Mouse (Mus musculus): ENCODE measurements at regions not wholly inside any gene's neighbourhood (a gene's known extent, or its start where the extent isn't known, plus 50 kb on each side); places are given as distances from the start of the nearest gene placed in this dataset.

GRCm38 (mm10) chr11:24843839-24844738 is 766.2 kb downstream of the Bcl11a start:
- no peak for DNase-seq

DNA sequence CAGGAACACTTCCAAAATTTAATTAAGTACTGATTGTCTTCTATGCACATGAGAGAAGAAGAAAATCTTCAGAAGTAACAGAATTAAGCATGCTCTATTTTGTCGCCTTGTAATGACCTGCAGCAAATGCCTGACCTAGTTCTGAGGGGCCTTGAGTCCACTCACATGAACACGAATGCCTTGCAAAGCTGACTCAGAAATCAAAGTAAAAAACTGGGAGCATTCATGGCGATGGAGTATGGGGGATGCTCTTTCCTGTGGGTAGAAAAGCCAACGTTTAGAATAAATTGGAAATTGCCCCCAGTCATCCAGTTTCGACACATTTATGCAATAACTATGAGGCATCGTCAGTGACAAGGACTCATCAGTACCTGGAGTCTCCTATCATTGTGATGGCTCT is 779.1 kb downstream of the Bcl11a start:
- no peak for DNase-seq

- no peak for DNase-seq
Observed at GRCm38 (mm10) chr11:24864637-24865036, 786.8 kb downstream of the Bcl11a start.

GRCm38 (mm10) chr11:24865067-24865796 is 787.4 kb downstream of the Bcl11a start:
- no peak for DNase-seq

Measured in cerebellum, adult 11-12 months (tissue).